Mouse (Mus musculus) neural tube, embryonic 14.5 days (tissue): ENCODE results near the gene Has3. TPM values are rescaled to one million over a fixed set of nuclear protein-coding genes. Genes with fewer than 3 reads are reported as not detected.
"Not testable (repeated sequence)": the region's sequence is repeated elsewhere in the genome, so short reads cannot be mapped to it uniquely, and the experiment has no call there.

ENCODE experiments used
- ATAC-seq: fragments of 200-750 bp; cut with Nextera tagmentation; 2 replicates; pipeline ENCODE4 v1.8.0; 2017; ENCODE audit warnings: low read depth, mild to moderate bottlenecking, moderate TSS enrichment, moderate library complexity
- H3K27ac ChIP-seq: fragments of 300-500 bp; sonication (generic); 2 replicates; pipeline ENCODE4 v1.5.1; 2014; ENCODE audit warnings: low read depth, mild to moderate bottlenecking, control low read depth, low read length, moderate library complexity, mixed read lengths
- H3K27me3 ChIP-seq: fragments of 300-500 bp; sonication (generic); 2 replicates; pipeline ENCODE4 v1.6.1; 2014; ENCODE audit warnings: low read length; ENCODE audit not compliant: control insufficient read depth, insufficient read depth
- H3K36me3 ChIP-seq: fragments of 300-500 bp; sonication (generic); 2 replicates; pipeline ENCODE4 v1.6.1; 2014; ENCODE audit warnings: low read length, mixed read lengths; ENCODE audit not compliant: control insufficient read depth, insufficient read depth
- H3K4me1 ChIP-seq: fragments of 300-500 bp; sonication (generic); 2 replicates; pipeline ENCODE4 v1.6.1; 2014; ENCODE audit warnings: low read length; ENCODE audit not compliant: control insufficient read depth, insufficient read depth
- H3K4me2 ChIP-seq: fragments of 300-500 bp; sonication (generic); 2 replicates; pipeline ENCODE4 v1.6.1; 2014; ENCODE audit warnings: mild to moderate bottlenecking, low read depth, low read length, control low read depth
- H3K4me3 ChIP-seq: fragments of 300-500 bp; sonication (generic); 2 replicates; pipeline ENCODE4 v1.5.1; 2014; ENCODE audit warnings: low read depth, low read length, control low read depth, mixed read lengths
- H3K9ac ChIP-seq: fragments of 300-500 bp; sonication (generic); replicated peaks from 2 replicates; pipeline ENCODE4 v1.6.1; 2014; ENCODE audit warnings: low read depth, mild to moderate bottlenecking, control low read depth, low read length, mixed read lengths
- H3K9me3 ChIP-seq: fragments of 300-500 bp; sonication (generic); 2 replicates; pipeline ENCODE4 v1.6.1; 2016; ENCODE audit warnings: low read length; ENCODE audit not compliant: control insufficient read depth
- WGBS: fragments of 180-500 bp; shearing (Covaris S2); extraction: QIAGEN DNeasy Blood & Tissue Kit; methylation state at CpG from one replicate; pipeline ENCODE4 v1.1.7; 2014; 5-methylcytosine and 5-hydroxymethylcytosine counted together
- polyA plus RNA-seq: library from polyadenylated mRNA; unstranded; fragments of >200 nt; fragmentation: Nextera tagmentation; extraction: Ambion mirVana; gene quantifications from 2 replicates; pipeline ENCODE4 v1.2.1, GENCODE M21; 2014

Gene Has3
- polyA plus RNA-seq, 1 experiment from 2014 or later, result 2.0 TPM

DNA sequence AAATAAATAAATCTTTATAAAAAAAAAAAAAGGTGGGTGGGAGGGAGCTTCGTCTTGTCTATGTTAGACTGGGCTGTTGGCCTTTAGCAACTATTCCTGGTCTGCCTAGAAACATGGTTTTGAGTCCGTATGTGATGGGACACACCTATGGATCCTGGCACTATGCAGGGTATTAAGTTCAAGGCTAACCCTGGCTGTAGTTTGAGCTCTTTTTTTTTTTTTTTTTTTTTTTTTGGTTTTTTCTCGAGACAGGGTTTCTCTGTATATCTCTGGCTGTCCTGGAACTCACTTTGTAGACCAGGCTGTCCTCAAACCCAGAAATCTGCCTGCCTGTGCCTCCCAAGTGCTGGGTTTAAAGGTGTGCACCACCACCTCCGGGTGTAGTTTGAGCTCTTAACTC is 54.0 kb downstream of the Has3 start:
- Histone ChIP-seq H3K27ac (no peak overlapping the region), H3K4me3 (no peak overlapping the region), H3K9ac (no peak overlapping the region), H3K27me3 (no peaks in the 10 kb centered on the region), H3K4me2 (no peak overlapping the region), H3K36me3 (peaks cover 17% of the 10 kb centered on the region), H3K9me3 (no peaks in the 10 kb centered on the region), H3K4me1 (no peaks in the 10 kb centered on the region)
- ATAC-seq, result no peak
- 89% methylated on average over 4 of the region's 4 CpGs for WGBS

DNA sequence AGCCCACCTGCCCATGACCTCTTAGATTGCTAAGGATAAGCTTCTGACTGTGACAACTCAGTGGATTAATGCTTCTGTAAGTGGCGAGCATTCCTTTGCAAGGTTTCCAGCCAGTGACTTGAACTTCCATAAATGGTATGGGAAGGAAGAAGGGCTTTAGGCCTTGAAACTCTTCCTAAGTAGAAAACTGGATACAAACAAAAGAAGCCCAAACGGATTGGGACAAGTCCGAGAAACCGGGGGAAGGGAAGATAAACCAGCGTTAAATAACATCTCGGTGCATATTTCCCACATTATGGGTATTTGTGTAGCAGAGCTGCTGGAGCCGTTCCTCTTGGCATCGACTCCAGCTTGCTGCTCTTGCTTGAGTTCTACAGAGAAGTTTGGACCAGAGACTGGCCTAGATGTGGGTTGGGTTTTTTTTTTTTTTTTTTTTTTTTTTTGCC is 54.9 kb downstream of the Has3 start:
- H3K27ac ChIP-seq, result no peak overlapping the region
- no peaks in the 10 kb centered on the region for H3K9me3 ChIP-seq
- 89% methylated on average over 8 of the region's 8 CpGs for WGBS
- H3K9ac ChIP-seq, result no peak overlapping the region
- H3K4me3 ChIP-seq, result no peak overlapping the region
- peaks cover 17% of the 10 kb centered on the region for H3K36me3 ChIP-seq
- no peak for ATAC-seq
- H3K4me2 ChIP-seq, result no peak overlapping the region
- H3K27me3 ChIP-seq, result no peaks in the 10 kb centered on the region
- H3K4me1 ChIP-seq, result no peaks in the 10 kb centered on the region

DNA sequence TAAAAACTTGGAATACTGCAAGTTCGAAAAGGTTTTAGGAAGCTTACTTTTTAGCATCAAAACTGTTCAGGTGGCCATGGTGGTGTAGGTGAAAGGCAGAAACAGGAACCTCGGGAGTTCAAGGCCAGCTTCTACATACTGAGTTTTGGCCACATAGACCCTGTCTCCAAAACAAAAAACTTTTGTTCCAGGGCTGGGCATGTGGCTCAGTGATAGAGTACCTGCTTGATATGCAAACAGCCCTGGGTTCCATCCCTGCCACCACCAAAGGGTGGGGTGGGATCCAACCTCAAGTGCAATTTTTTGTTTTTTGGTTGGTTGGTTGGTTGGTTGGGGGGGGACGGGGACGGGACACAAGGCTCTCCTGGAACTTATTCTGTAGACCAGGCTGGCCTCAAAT is 55.4 kb downstream of the Has3 start:
- WGBS, result 92% methylated on average over 4 of the region's 4 CpGs
- no peak overlapping the region for H3K9ac ChIP-seq
- no peak overlapping the region for H3K4me3 ChIP-seq
- no peak overlapping the region for H3K4me2 ChIP-seq
- H3K36me3 ChIP-seq, result peaks cover 14% of the 10 kb centered on the region
- no peaks in the 10 kb centered on the region for H3K27me3 ChIP-seq
- ATAC-seq, result no peak
- H3K9me3 ChIP-seq, result no peaks in the 10 kb centered on the region
- H3K4me1 ChIP-seq, result no peaks in the 10 kb centered on the region
- no peak overlapping the region for H3K27ac ChIP-seq

DNA sequence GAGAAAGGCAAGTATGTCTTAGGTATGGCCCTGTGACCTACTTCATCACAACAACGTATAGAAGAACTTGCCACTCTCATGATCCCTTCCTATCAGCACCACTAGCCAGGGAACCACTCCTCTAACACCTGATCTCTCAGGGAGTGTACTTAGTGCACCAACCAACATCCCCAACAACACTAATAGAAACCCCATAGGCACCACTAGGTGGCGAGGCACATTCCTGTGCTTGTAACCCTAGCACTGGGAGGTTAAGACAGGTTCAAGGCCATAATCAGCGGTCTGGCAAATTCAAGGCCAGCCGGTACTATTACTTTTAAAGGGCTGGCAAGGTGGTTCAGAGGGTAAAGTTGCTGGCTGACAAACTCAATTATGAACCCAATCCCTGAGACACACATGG is 57.2 kb downstream of the Has3 start:
- ATAC-seq, result no peak
- no peak overlapping the region for H3K4me2 ChIP-seq
- H3K9ac ChIP-seq, result no peak overlapping the region

DNA sequence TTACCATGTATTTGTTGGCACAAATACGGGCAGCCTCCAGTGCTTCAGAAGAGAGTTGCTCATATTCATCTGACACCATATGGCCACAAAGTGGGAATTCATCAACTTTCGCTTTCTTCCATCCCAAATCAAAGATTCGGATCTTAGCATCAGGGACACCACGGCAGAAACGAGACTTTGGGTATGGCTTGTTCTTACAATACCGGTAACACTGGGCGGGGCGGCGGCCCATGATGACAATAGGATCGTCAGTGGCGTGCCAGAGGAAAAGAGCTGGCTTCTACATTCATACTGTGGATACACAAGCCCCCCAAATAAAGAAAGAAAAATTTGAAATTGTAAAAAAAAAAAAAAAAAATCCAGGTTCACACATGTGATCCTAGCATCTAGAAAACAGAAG is 58.1 kb downstream of the Has3 start:
- ATAC-seq, H3K4me2 ChIP-seq, H3K27ac ChIP-seq, H3K9ac ChIP-seq, H3K36me3 ChIP-seq, H3K27me3 ChIP-seq, H3K4me1 ChIP-seq, H3K4me3 ChIP-seq, H3K9me3 ChIP-seq: not testable (repeated sequence)
- WGBS, result 88% methylated on average over 10 of the region's 11 CpGs

More for the DNA sequence above, 57.2 kb downstream of the Has3 start:
- Histone ChIP-seq H3K27ac (no peak overlapping the region), H3K4me1 (peaks cover under 1% of the 10 kb centered on the region; the same call in 1 of the 2 replicates), H3K4me3 (no peak overlapping the region), H3K27me3 (peaks cover 3% of the 10 kb centered on the region; the same call in 1 of the 2 replicates), H3K9me3 (no peaks in the 10 kb centered on the region), H3K36me3 (peaks cover 12% of the 10 kb centered on the region)
- 50% methylated on average over 4 of the region's 4 CpGs for WGBS

DNA sequence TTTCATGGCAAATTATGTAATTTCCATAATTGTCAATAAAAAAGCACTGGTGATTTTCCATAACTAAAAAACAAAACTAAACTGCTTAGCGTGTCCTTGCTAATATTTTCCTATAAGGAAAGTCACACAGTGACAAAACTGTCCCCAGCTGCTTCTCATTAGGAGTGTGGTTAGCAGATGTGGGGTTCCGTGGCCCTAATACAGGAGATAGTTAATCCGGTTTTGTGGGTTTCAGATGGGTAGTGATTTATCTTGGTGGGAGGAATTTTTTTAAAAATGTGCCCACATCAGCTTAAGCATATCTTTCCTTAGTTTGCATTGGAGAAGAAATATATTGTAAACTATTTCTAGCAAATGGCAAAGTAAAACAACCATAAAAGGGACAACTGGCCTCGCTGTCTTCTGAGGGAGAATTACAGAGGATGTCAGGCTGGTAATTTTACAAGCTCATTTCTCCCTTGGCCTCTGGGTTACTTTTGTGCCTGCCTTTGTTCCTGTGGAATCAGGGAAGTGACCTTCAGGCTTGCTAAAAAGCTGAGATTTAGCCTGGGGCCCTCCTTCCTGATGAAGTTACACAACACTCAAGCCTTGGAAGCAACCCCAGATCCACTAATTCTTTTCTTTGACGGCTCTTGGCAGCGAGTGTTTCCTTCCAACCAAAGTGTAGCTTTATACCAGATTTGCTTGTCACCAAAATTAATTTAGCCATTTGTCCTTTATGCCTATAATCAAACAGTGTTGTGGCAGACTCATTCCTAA is 59.3 kb downstream of the Has3 start:
- H3K27me3 ChIP-seq, result peaks cover 3% of the 10 kb centered on the region; the same call in 1 of the 2 replicates
- H3K9ac ChIP-seq, result no peak overlapping the region
- WGBS, result 45% methylated on average over 6 of the region's 6 CpGs
- no peaks in the 10 kb centered on the region for H3K36me3 ChIP-seq
- H3K4me1 ChIP-seq, result peaks cover 3% of the 10 kb centered on the region; the same call in 1 of the 2 replicates
- H3K27ac ChIP-seq, result no peak overlapping the region
- no peak overlapping the region for H3K4me2 ChIP-seq
- H3K9me3 ChIP-seq, result no peaks in the 10 kb centered on the region
- ATAC-seq, result no peak
- no peak overlapping the region for H3K4me3 ChIP-seq

DNA sequence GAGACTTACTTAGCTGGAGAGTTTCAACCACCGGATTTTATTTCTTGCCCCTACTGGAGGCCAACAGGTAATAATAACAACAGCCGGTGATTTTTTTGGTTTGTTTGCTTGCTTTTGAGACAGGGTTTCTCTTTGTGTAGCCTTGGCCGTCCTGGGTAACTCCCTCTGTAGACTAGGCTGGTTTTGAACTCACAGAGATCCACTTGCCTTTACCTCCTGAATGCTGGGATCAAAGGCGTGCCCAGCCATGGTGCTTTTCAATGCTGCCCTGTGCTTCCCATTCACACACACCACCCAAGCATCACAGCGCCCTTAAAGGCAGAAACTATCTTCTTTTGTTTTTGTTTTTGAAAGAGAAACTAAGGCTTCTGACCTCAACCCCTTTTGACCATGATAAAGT is 59.9 kb downstream of the Has3 start:
- H3K4me2 ChIP-seq, result no peak overlapping the region
- H3K27ac ChIP-seq, result no peak overlapping the region
- WGBS, result 82% methylated on average over 5 of the region's 5 CpGs
- H3K9me3 ChIP-seq, result no peaks in the 10 kb centered on the region
- H3K4me1 ChIP-seq, result peaks cover 3% of the 10 kb centered on the region; the same call in 1 of the 2 replicates
- no peak overlapping the region for H3K4me3 ChIP-seq
- H3K9ac ChIP-seq, result no peak overlapping the region
- H3K36me3 ChIP-seq, result no peaks in the 10 kb centered on the region
- no peak for ATAC-seq
- peaks cover 3% of the 10 kb centered on the region; the same call in 1 of the 2 replicates for H3K27me3 ChIP-seq

DNA sequence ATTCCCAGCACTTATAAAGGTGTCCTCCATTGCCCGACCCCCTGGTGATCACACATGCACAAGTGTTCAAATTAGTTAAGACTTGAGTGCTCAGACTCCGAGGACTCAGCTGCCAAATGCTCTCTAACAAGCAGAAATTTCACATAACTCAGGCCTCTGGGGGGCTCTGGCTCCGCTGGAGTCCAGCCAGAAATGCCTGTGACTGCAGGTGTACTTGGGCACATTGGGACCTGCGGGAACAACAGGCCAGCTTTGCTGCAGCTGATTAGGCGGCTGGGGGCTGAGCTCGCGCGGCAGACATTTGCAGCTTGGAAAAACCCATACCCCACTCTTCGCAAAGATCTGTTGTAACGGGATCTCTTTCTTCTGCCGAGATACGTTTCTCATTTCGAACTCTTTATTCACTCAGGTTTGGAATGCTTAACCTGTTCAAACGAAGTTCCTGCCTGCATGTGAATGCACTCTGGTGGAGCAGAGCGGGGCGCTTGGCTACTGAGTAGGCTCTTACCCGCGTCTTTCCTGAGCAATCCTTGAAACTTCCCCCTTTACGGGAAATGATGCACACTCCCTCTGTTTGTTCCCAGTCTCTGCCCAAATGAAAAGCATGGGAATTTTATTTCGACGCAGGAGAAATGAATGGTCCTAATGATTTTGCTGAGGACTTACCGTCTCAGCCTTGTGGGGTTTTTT is 62.5 kb downstream of the Has3 start:
- H3K9ac ChIP-seq, result no peak overlapping the region
- WGBS, result 13% methylated on average over 22 of the region's 22 CpGs

DNA sequence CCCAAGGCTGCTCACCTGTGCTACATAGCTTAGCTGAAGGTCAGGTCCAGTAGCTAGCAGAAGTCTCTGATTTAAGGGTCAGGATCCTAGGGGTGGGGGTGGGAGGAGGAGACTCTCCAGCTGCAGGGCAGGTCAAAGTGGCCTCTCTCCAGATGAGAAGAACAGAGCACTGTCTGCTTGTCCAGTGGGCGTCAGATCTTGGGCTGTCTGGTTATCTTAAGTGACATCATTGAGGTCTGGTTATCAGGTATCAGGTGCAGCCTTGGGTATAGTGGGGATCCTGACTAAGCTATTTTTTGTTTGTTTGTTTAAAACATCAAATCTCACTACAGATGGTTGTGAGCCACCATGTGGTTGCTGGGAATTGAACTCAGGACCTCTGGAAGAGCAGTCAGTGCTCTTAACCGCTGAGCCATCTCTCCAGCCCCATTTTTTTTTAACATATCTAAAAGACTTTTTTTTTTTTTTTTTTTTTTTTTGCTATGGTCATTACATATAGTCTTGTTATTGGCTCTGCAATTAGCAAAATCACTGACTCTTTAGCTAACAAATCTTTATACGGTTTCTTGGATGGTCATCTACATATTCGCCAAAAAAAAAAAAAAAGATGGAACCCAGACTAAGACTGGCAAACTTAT is 63.6 kb downstream of the Has3 start:
- 86% methylated on average over 4 of the region's 4 CpGs for WGBS
- Histone ChIP-seq H3K4me3 (no peak overlapping the region), H3K27me3 (peaks cover 3% of the 10 kb centered on the region; the same call in 1 of the 2 replicates), H3K9ac (no peak overlapping the region), H3K27ac (no peak overlapping the region), H3K4me1 (peaks cover 14% of the 10 kb centered on the region), H3K9me3 (no peaks in the 10 kb centered on the region), H3K36me3 (no peaks in the 10 kb centered on the region), H3K4me2 (no peak overlapping the region)
- no peak for ATAC-seq

More for the DNA sequence above, 62.5 kb downstream of the Has3 start:
- H3K27me3 ChIP-seq, result peaks cover 3% of the 10 kb centered on the region; the same call in 1 of the 2 replicates
- H3K27ac ChIP-seq, result no peak overlapping the region
- no peak for ATAC-seq
- H3K4me1 ChIP-seq, result peaks cover 9% of the 10 kb centered on the region
- H3K36me3 ChIP-seq, result no peaks in the 10 kb centered on the region
- no peak overlapping the region for H3K4me3 ChIP-seq
- H3K9me3 ChIP-seq, result no peaks in the 10 kb centered on the region
- peak overlapping the region; percentile 30 for H3K4me2 ChIP-seq
